Mouse (Mus musculus) liver, embryonic 16.5 days (tissue): ENCODE data around the gene Kif11. TPM values are rescaled to one million over a fixed set of nuclear protein-coding genes. Genes with fewer than 3 reads are reported as not detected.

Experiments used
- ATAC-seq: fragments of 200-750 bp; cut with Nextera tagmentation; 2 replicates; pipeline ENCODE4 v1.8.0; 2017; ENCODE audit warnings: low read depth, mild to moderate bottlenecking, moderate number of reproducible peaks, moderate library complexity
- H3K27ac ChIP-seq: fragments of 300-500 bp; sonication (generic); 2 replicates; pipeline ENCODE4 v1.5.1; 2014; ENCODE audit warnings: mild to moderate bottlenecking, low read length
- H3K27me3 ChIP-seq: fragments of 300-500 bp; sonication (generic); 2 replicates; pipeline ENCODE4 v1.6.1; 2014; ENCODE audit warnings: low read depth, low read length, mixed read lengths; ENCODE audit not compliant: control insufficient read depth, insufficient read depth
- H3K36me3 ChIP-seq: fragments of 300-500 bp; sonication (generic); 2 replicates; pipeline ENCODE4 v1.6.1; 2014; ENCODE audit warnings: mild to moderate bottlenecking; ENCODE audit not compliant: control insufficient read depth, insufficient read depth
- H3K4me1 ChIP-seq: fragments of 300-500 bp; sonication (generic); 2 replicates; pipeline ENCODE4 v1.6.1; 2014; ENCODE audit warnings: low read depth, low read length, mixed read lengths; ENCODE audit not compliant: control insufficient read depth
- H3K4me2 ChIP-seq: fragments of 300-500 bp; sonication (generic); 2 replicates; pipeline ENCODE4 v1.6.1; 2014; ENCODE audit warnings: low read depth, low read length, mixed read lengths
- H3K4me3 ChIP-seq: fragments of 300-500 bp; sonication (generic); 2 replicates; pipeline ENCODE4 v1.5.1; 2014; ENCODE audit warnings: low read depth, mild to moderate bottlenecking, low read length
- H3K9ac ChIP-seq: fragments of 300-500 bp; sonication (generic); 2 replicates; pipeline ENCODE4 v1.6.1; 2014; ENCODE audit warnings: low read depth, low read length
- H3K9me3 ChIP-seq: fragments of 300-500 bp; sonication (generic); replicated peaks from 2 replicates; pipeline ENCODE4 v1.6.1; 2016; ENCODE audit warnings: low read length; ENCODE audit not compliant: control insufficient read depth
- WGBS: fragments of 180-500 bp; shearing (Covaris S2); extraction: QIAGEN DNeasy Blood & Tissue Kit; methylation state at CpG from one replicate; pipeline ENCODE4 v1.1.7; 2014; ENCODE audit not compliant: insufficient replicate concordance; 5-methylcytosine and 5-hydroxymethylcytosine counted together
- polyA plus RNA-seq: library from polyadenylated mRNA; unstranded; fragments of >200 nt; fragmentation: Nextera tagmentation; extraction: Ambion mirVana; gene quantifications from 2 replicates; pipeline ENCODE4 v1.2.1, GENCODE M21; 2015

Gene Kif11
- polyA plus RNA-seq, 1 experiment from 2014 or later, result 50.1 TPM

- Histone ChIP-seq H3K4me2 (peak overlapping the region; percentile 66), H3K4me3 (peak overlapping the region; percentile 74), H3K4me1 (peaks cover 3% of the 10 kb centered on the region), H3K36me3 (no peaks in the 10 kb centered on the region), H3K27ac (peak overlapping the region; percentile 85), H3K27me3 (peaks cover 50% of the 10 kb centered on the region), H3K9ac (peak overlapping the region; percentile 77), H3K9me3 (no peaks in the 10 kb centered on the region)
- WGBS, result under 1% methylated on average over 74 of the region's 77 CpGs
- ATAC-seq, result peak; percentile 51
These were observed 59.0 kb downstream of the Kif11 start for GRCm38 (mm10) chr19:37435041-37435852.

GRCm38 (mm10) chr19:37435853-37436174 is 59.6 kb downstream of the Kif11 start:
- WGBS, result under 1% methylated on average over 10 of the region's 10 CpGs
- Histone ChIP-seq H3K27ac (peak overlapping the region; percentile 85), H3K4me3 (peak overlapping the region; percentile 74), H3K27me3 (peaks cover 50% of the 10 kb centered on the region), H3K9ac (peak overlapping the region; percentile 77; the same call in 1 of the 2 replicates), H3K4me1 (peaks cover 3% of the 10 kb centered on the region), H3K4me2 (peak overlapping the region; percentile 66), H3K36me3 (no peaks in the 10 kb centered on the region), H3K9me3 (no peaks in the 10 kb centered on the region)
- ATAC-seq, result no peak

DNA sequence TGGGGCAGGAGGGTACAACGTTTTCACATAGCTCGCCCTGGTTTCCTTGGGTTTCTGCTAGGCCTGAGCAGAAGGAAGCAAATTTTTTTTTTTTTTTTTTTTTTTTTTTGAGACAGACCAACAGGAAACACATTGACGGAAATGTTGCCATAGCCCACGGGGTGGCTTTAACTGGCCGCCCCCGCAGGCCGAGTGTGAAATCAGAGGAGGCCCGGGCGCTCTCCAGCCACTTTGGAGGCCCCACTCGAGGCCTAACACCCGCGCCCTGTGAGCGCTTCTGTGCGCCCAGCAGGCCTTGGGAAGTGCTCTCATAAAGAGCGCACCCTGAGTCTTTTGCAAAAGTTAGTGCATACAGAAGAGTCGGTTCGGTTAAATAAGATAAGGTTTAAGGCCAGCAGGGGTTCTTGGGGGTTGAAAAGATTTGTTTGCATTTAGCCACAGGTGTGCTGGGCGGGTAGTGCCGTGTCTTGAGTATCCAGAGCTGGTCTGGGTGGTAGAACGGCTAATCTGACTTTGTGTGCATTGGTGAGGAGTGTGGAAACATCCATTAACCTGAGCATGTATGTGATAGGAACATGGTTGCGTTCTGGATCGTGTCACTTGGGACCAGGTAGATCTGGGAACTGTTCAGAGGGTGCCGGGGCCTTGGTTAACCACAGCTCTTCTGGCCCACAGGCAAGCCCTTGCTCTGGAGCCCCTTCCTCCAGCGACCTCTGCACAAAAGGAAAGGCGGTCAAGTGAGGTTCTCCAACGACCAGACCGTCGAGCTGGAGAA is 60.5 kb downstream of the Kif11 start:
- Histone ChIP-seq H3K4me1 (peaks cover 3% of the 10 kb centered on the region), H3K9ac (peak overlapping the region; percentile 8; the same call in 1 of the 2 replicates), H3K4me2 (peak overlapping the region; percentile 66), H3K4me3 (peak overlapping the region; percentile 74), H3K36me3 (no peaks in the 10 kb centered on the region), H3K9me3 (no peaks in the 10 kb centered on the region), H3K27ac (peak overlapping the region; percentile 85), H3K27me3 (peaks cover 50% of the 10 kb centered on the region)
- ATAC-seq, result no peak
- WGBS, result 10% methylated on average over 28 of the region's 28 CpGs

DNA sequence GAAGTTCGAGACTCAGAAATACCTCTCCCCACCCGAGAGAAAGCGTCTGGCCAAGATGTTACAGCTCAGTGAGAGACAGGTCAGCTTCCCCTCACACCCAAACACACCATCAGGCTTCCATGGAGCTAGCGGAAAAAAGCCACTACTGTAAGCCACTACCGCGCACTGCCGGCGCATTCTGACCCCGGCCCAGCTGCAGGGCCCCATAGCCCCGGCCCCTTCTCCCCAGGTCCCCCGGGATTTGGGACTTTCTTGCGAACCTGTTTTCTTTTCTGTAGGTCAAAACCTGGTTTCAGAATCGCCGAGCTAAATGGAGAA is 61.0 kb downstream of the Kif11 start:
- H3K27ac ChIP-seq, result peak overlapping the region; percentile 22
- peak overlapping the region; percentile 74 for H3K4me3 ChIP-seq
- H3K4me2 ChIP-seq, result peak overlapping the region; percentile 66
- ATAC-seq, result no peak
- WGBS, result 23% methylated on average over 14 of the region's 14 CpGs
- no peaks in the 10 kb centered on the region for H3K9me3 ChIP-seq
- peaks cover 50% of the 10 kb centered on the region for H3K27me3 ChIP-seq
- no peaks in the 10 kb centered on the region for H3K36me3 ChIP-seq
- H3K4me1 ChIP-seq, result peaks cover 3% of the 10 kb centered on the region
- H3K9ac ChIP-seq, result peak overlapping the region; percentile 1; the same call in 1 of the 2 replicates

GRCm38 (mm10) chr19:37440181-37440580 is 64.0 kb downstream of the Kif11 start:
- 49% methylated on average over 4 of the region's 4 CpGs for WGBS
- Histone ChIP-seq H3K9ac (no peak overlapping the region), H3K4me1 (peaks cover 5% of the 10 kb centered on the region)

GRCm38 (mm10) chr19:37440708-37441475 is 64.7 kb downstream of the Kif11 start:
- Histone ChIP-seq H3K4me2 (no peak overlapping the region), H3K36me3 (no peaks in the 10 kb centered on the region), H3K27ac (peak overlapping the region; percentile 7; the same call in 1 of the 2 replicates), H3K9me3 (no peaks in the 10 kb centered on the region), H3K27me3 (peaks cover 15% of the 10 kb centered on the region), H3K4me3 (no peak overlapping the region), H3K9ac (no peak overlapping the region), H3K4me1 (peaks cover 5% of the 10 kb centered on the region)
- WGBS, result 59% methylated on average over 16 of the region's 16 CpGs
- ATAC-seq, result peak; percentile 71

More at GRCm38 (mm10) chr19:37440181-37440580, 64.0 kb downstream of the Kif11 start:
- Histone ChIP-seq H3K4me3 (no peak overlapping the region), H3K27me3 (peaks cover 23% of the 10 kb centered on the region), H3K36me3 (no peaks in the 10 kb centered on the region), H3K4me2 (no peak overlapping the region), H3K9me3 (no peaks in the 10 kb centered on the region), H3K27ac (no peak overlapping the region)
- no peak for ATAC-seq

DNA sequence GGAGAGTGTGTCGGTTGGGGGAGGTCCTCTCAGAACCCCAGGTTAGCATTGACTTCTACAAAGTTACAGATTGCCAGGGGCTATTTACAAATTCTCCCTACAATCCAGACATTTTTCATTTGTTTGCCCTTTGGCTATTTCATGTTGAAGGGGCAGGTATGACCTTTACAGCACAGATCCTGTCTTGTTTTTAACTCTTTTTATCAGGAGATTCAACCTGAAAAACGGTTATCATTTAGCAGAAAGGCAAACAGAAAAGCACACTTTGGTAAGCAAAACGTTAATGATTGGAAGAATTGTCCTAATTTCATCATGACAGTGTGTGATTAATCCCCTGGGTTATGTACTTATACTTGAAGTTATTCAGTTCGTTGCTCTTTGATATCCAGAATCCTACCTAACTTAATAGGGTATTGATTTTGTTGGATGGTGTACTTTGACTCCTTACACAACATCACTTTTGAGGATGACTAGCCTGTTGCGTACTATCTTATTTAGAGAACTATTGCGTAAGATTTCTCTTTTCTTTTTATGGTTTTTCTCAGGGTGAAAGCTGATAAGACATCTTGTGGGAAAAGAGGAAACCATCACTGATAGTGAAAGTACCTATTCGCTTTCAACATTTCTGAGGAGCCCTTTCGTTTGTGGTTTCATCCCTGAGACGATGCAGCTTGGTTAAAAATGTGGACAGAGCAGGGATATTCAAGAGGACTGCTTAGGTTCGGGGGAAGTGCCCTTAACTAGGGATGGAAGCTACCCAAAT is 66.5 kb downstream of the Kif11 start:
- peaks cover 5% of the 10 kb centered on the region for H3K4me1 ChIP-seq
- no peak overlapping the region for H3K9ac ChIP-seq
- peak overlapping the region; percentile 67 for H3K27ac ChIP-seq
- 0 out of 2 replicates have a peak overlapping the region, but pooled peaks have one; percentile 20 for H3K4me2 ChIP-seq
- no peaks in the 10 kb centered on the region for H3K9me3 ChIP-seq
- H3K36me3 ChIP-seq, result no peaks in the 10 kb centered on the region
- ATAC-seq, result peak; percentile 72
- H3K27me3 ChIP-seq, result no peaks in the 10 kb centered on the region
- 16% methylated on average over 10 of the region's 10 CpGs for WGBS
- no peak overlapping the region for H3K4me3 ChIP-seq

DNA sequence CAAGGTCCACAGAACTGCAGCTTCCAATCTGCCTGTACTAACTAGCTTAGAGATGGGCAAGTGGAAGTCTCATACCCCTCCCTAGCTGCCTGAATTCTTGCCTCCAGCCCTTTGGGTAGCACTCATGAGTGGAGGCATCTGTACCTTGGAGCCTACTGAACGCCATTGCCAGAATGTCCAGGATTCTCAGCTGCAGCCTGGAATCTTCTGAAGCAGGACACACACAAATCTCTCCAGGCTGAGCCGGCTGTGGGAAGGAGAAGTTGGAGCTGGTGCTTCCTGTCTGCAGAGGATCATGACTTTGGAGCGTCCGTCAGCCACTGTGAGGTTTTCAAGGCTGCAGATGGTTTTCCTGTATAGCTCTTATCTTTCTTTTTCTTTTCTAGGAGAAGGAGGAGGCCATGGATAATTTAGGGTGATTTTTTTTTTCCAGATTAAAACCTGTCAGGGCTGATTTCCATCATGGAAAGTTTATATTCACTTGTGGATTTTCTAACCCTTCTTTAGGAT is 67.5 kb downstream of the Kif11 start:
- 7% methylated on average over 4 of the region's 4 CpGs for WGBS
- no peak overlapping the region for H3K4me2 ChIP-seq
- no peak for ATAC-seq
- no peaks in the 10 kb centered on the region for H3K9me3 ChIP-seq
- H3K27ac ChIP-seq, result no peak overlapping the region
- no peak overlapping the region for H3K4me3 ChIP-seq
- H3K27me3 ChIP-seq, result no peaks in the 10 kb centered on the region
- no peak overlapping the region for H3K9ac ChIP-seq
- H3K4me1 ChIP-seq, result peaks cover 5% of the 10 kb centered on the region
- no peaks in the 10 kb centered on the region for H3K36me3 ChIP-seq
